Comparison of ENCODE assay signal across 19 mouse cellular contexts in the genomic region with DNA sequence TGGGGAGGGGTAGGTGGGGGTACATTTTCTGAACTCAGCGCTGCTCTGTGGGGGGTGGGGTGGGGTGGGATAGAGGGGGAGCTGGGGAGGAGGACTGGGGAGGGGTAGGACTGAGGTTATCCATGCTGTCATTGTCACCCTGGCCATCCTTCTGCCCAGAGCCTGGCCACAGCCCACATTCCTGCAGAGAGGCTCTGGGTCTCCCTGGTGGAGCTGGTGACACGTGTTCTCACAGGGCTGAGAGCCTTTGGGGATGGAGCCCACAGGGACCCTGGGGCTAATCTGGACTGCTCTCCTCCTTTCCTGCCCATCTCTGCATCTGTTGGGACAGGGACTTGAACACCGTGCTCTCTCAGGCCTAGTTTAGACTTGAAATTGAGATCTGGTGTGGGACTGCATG. TPM values are rescaled to one million over a fixed set of nuclear protein-coding genes. Genes with fewer than 3 reads are reported as not detected.
A peak's percentile ranks its signal among the peaks of the same experiment; 100 is the strongest.
DNase-seq lines count a peak whose midpoint lies in the region; ATAC-seq and TF ChIP-seq lines count a peak whose summit lies in the region.
"Had no signal": no experiment of that assay in that cellular context is flagged by ENCODE, and none has a peak within 500 bp of the region (broad histone marks: within the 10 kb centered on the region; RNA-seq: fewer than 3 reads in every experiment).

No protein-coding gene starts in this region.

- peaks cover 38% of the 10 kb centered on the region for H3K4me1 ChIP-seq in forebrain, postnatal 0 days (ENCODE audit: insufficient read depth)
- H3K4me1 ChIP-seq in forebrain, embryonic 11.5 days (replicated peaks; ENCODE audit: control insufficient read depth, insufficient read depth, low read length): peaks cover 6% of the 10 kb centered on the region; the same call in 1 of the 2 replicates
- H3K4me1 ChIP-seq in midbrain, embryonic 12.5 days: peaks cover 60% of the 10 kb centered on the region
- peaks cover 80% of the 10 kb centered on the region for H3K4me1 ChIP-seq in midbrain, embryonic 13.5 days (replicated peaks)
- peaks cover 81% of the 10 kb centered on the region for H3K4me1 ChIP-seq in hindbrain, embryonic 15.5 days (replicated peaks)
- peaks cover 78% of the 10 kb centered on the region for H3K4me1 ChIP-seq in neural tube, embryonic 13.5 days (replicated peaks)

- H3K27me3 ChIP-seq in forebrain, postnatal 0 days (ENCODE audit: insufficient read depth, low read length): no peaks in the 10 kb centered on the region
- H3K27me3 ChIP-seq in forebrain, embryonic 11.5 days (ENCODE audit: control insufficient read depth, insufficient read depth, low read length): no peaks in the 10 kb centered on the region
- H3K27me3 ChIP-seq in midbrain, embryonic 12.5 days: no peaks in the 10 kb centered on the region
- no peaks in the 10 kb centered on the region for H3K27me3 ChIP-seq in midbrain, embryonic 13.5 days
- H3K27me3 ChIP-seq in hindbrain, embryonic 15.5 days: no peaks in the 10 kb centered on the region
- no peaks in the 10 kb centered on the region for H3K27me3 ChIP-seq in neural tube, embryonic 13.5 days
- H3K27me3 ChIP-seq: embryonic facial prominence, embryonic 15.5 days; kidney, embryonic 15.5 days; limb, embryonic 15.5 days had no signal

- no peak; the same call in 1 of the 2 replicates for ATAC-seq in forebrain, postnatal 0 days
- ATAC-seq in forebrain, embryonic 11.5 days (replicated peaks; ENCODE audit: low FRiP score): no peak
- ATAC-seq in midbrain, embryonic 12.5 days (ENCODE audit: low FRiP score, low read depth): no peak
- ATAC-seq in midbrain, embryonic 13.5 days: no peak
- ATAC-seq in hindbrain, embryonic 15.5 days (ENCODE audit: low FRiP score, low read depth): no peak; the same call in 1 of the 2 replicates
- no peak for ATAC-seq in neural tube, embryonic 13.5 days (ENCODE audit: low read depth)
- ATAC-seq: intestine, embryonic 16.5 days; liver, postnatal 0 days had no signal

- 44% methylated on average over 3 of the region's 3 CpGs for WGBS in forebrain, postnatal 0 days
- WGBS in forebrain, embryonic 11.5 days: 17% methylated on average over 2 of the region's 3 CpGs
- 24% methylated on average over 3 of the region's 3 CpGs for WGBS in midbrain, embryonic 12.5 days
- 24% methylated on average over 3 of the region's 3 CpGs for WGBS in midbrain, embryonic 13.5 days
- 17% methylated on average over 3 of the region's 3 CpGs for WGBS in hindbrain, embryonic 15.5 days
- WGBS in neural tube, embryonic 13.5 days: 35% methylated on average over 3 of the region's 3 CpGs

- TF ChIP-seq CTCF in forebrain, postnatal 0 days (IDR thresholded peaks at IDR 0.05; ENCODE audit: low read depth): no peak

- no peaks in the 10 kb centered on the region; the same call in 1 of the 2 replicates for H3K36me3 ChIP-seq in forebrain, postnatal 0 days (ENCODE audit: insufficient read depth)
- no peaks in the 10 kb centered on the region for H3K36me3 ChIP-seq in forebrain, embryonic 11.5 days (ENCODE audit: control insufficient read depth, insufficient read depth, low read length)
- H3K36me3 ChIP-seq in midbrain, embryonic 12.5 days: no peaks in the 10 kb centered on the region
- no peaks in the 10 kb centered on the region for H3K36me3 ChIP-seq in midbrain, embryonic 13.5 days
- no peaks in the 10 kb centered on the region for H3K36me3 ChIP-seq in hindbrain, embryonic 15.5 days
- H3K36me3 ChIP-seq in neural tube, embryonic 13.5 days: no peaks in the 10 kb centered on the region
- H3K36me3 ChIP-seq: embryonic facial prominence, embryonic 15.5 days; kidney, embryonic 15.5 days; limb, embryonic 15.5 days had no signal

- H3K27ac ChIP-seq in forebrain, postnatal 0 days (ENCODE audit: low read depth, low read length): 0 out of 2 replicates have a peak overlapping the region, but pooled peaks have one; percentile 15
- no peak overlapping the region for H3K27ac ChIP-seq in forebrain, embryonic 11.5 days (ENCODE audit: low read depth, low read length)
- peak overlapping the region; percentile 30; the same call in 1 of the 2 replicates for H3K27ac ChIP-seq in midbrain, embryonic 12.5 days (replicated peaks)
- no peak overlapping the region for H3K27ac ChIP-seq in midbrain, embryonic 13.5 days
- peak overlapping the region; percentile 50 for H3K27ac ChIP-seq in hindbrain, embryonic 15.5 days (replicated peaks)
- peak overlapping the region; percentile 46 for H3K27ac ChIP-seq in neural tube, embryonic 13.5 days (replicated peaks)
- H3K27ac ChIP-seq: embryonic facial prominence, embryonic 15.5 days; heart, adult 2 months; kidney, embryonic 15.5 days; limb, embryonic 15.5 days had no signal

- DNase-seq in forebrain, postnatal 0 days: no peak
- no peak for DNase-seq in forebrain, embryonic 11.5 days (ENCODE audit: low spot score)
- no peak for DNase-seq in heart, adult 18-20 months
- DNase-seq: cerebellum, postnatal 14 days; embryo, embryonic 11 days; gastrocnemius, postnatal 14 days; heart, adult 2 months; heart, postnatal 4 days; liver, postnatal 0 days; lung, postnatal 10 days; thymus, postnatal 36 days had no signal

- no peak overlapping the region for H3K4me2 ChIP-seq in forebrain, postnatal 0 days (ENCODE audit: low read depth)
- H3K4me2 ChIP-seq in forebrain, embryonic 11.5 days (ENCODE audit: low read depth, low read length, severe bottlenecking): no peak overlapping the region
- no peak overlapping the region for H3K4me2 ChIP-seq in midbrain, embryonic 12.5 days (replicated peaks)
- H3K4me2 ChIP-seq in midbrain, embryonic 13.5 days (replicated peaks): no peak overlapping the region
- no peak overlapping the region for H3K4me2 ChIP-seq in hindbrain, embryonic 15.5 days
- no peak overlapping the region for H3K4me2 ChIP-seq in neural tube, embryonic 13.5 days
- H3K4me2 ChIP-seq: embryonic facial prominence, embryonic 15.5 days; kidney, embryonic 15.5 days; limb, embryonic 15.5 days had no signal

- H3K4me3 ChIP-seq in forebrain, postnatal 0 days (ENCODE audit: low read depth, low read length): no peak overlapping the region
- no peak overlapping the region for H3K4me3 ChIP-seq in forebrain, embryonic 11.5 days (ENCODE audit: low read depth, low read length)
- no peak overlapping the region for H3K4me3 ChIP-seq in midbrain, embryonic 12.5 days
- no peak overlapping the region for H3K4me3 ChIP-seq in midbrain, embryonic 13.5 days (replicated peaks)
- no peak overlapping the region for H3K4me3 ChIP-seq in hindbrain, embryonic 15.5 days
- H3K4me3 ChIP-seq in neural tube, embryonic 13.5 days: no peak overlapping the region
- H3K4me3 ChIP-seq: embryonic facial prominence, embryonic 15.5 days; heart, adult 2 months; kidney, embryonic 15.5 days; limb, embryonic 15.5 days had no signal

- H3K9ac ChIP-seq in forebrain, postnatal 0 days: 0 out of 2 replicates have a peak overlapping the region, but pooled peaks have one; percentile 22
- H3K9ac ChIP-seq in forebrain, embryonic 11.5 days (ENCODE audit: low read length): no peak overlapping the region
- no peak overlapping the region for H3K9ac ChIP-seq in midbrain, embryonic 12.5 days (replicated peaks)
- no peak overlapping the region for H3K9ac ChIP-seq in midbrain, embryonic 13.5 days (replicated peaks)
- 0 out of 2 replicates have a peak overlapping the region, but pooled peaks have one; percentile 11 for H3K9ac ChIP-seq in hindbrain, embryonic 15.5 days
- H3K9ac ChIP-seq in neural tube, embryonic 13.5 days: no peak overlapping the region
- H3K9ac ChIP-seq: embryonic facial prominence, embryonic 15.5 days; kidney, embryonic 15.5 days; limb, embryonic 15.5 days; liver, postnatal 0 days had no signal

- H3K9me3 ChIP-seq in forebrain, postnatal 0 days (ENCODE audit: low read length): no peaks in the 10 kb centered on the region
- H3K9me3 ChIP-seq in forebrain, embryonic 11.5 days (ENCODE audit: control insufficient read depth, low read length): no peaks in the 10 kb centered on the region
- H3K9me3 ChIP-seq in midbrain, embryonic 12.5 days: no peaks in the 10 kb centered on the region
- H3K9me3 ChIP-seq in midbrain, embryonic 13.5 days: no peaks in the 10 kb centered on the region
- no peaks in the 10 kb centered on the region for H3K9me3 ChIP-seq in hindbrain, embryonic 15.5 days
- H3K9me3 ChIP-seq in neural tube, embryonic 13.5 days: no peaks in the 10 kb centered on the region
- H3K9me3 ChIP-seq: embryonic facial prominence, embryonic 15.5 days; kidney, embryonic 15.5 days; limb, embryonic 15.5 days had no signal

RNA-seq across cellular contexts. Expression of a gene that starts 18.5 kb away (rescaled TPM):
- 318 and 421 TPM in 2 replicates for total RNA-seq in forebrain, postnatal 0 days (2014; rRNA removed)
- polyA plus RNA-seq in forebrain, postnatal 0 days (2015; fragmentation: Nextera tagmentation; extraction: Ambion mirVana): 159 and 204 TPM in 2 replicates
- 19.4 and 19.5 TPM in 2 replicates for polyA plus RNA-seq in forebrain, embryonic 11.5 days (2014; fragmentation: Nextera tagmentation; extraction: Ambion mirVana)
- 46.5 and 52.1 TPM in 2 replicates for polyA plus RNA-seq in midbrain, embryonic 12.5 days (2016; fragmentation: Nextera tagmentation; extraction: Ambion mirVana)
- 72.3 and 72.9 TPM in 2 replicates for polyA plus RNA-seq in midbrain, embryonic 13.5 days (2015; fragmentation: Nextera tagmentation; extraction: Ambion mirVana)
- polyA plus RNA-seq in hindbrain, embryonic 15.5 days (2015; fragmentation: Nextera tagmentation; extraction: Ambion mirVana): 146 and 182 TPM in 2 replicates
- 76.9 and 78.8 TPM in 2 replicates for polyA plus RNA-seq in neural tube, embryonic 13.5 days (2015; fragmentation: Nextera tagmentation; extraction: Ambion mirVana)
- total RNA-seq in heart, adult 18-20 months (2021): 10 to 100 TPM; 37.1 to 38.2 TPM

Comparison
In these comparisons a context has a peak if more than half of its experiments do, and no peak if none do; other contexts are left out.
1. H3K27ac ChIP-seq: peak in forebrain, postnatal 0 days (single experiment), midbrain, embryonic 12.5 days (single experiment), hindbrain, embryonic 15.5 days (single experiment) and neural tube, embryonic 13.5 days (single experiment); none in forebrain, embryonic 11.5 days (single experiment) and midbrain, embryonic 13.5 days (single experiment).
2. H3K9ac ChIP-seq: peak in forebrain, postnatal 0 days (single experiment) and hindbrain, embryonic 15.5 days (single experiment); none in forebrain, embryonic 11.5 days (single experiment), midbrain, embryonic 12.5 days (single experiment), midbrain, embryonic 13.5 days (single experiment) and neural tube, embryonic 13.5 days (single experiment).